Mouse (Mus musculus): Measurements from ENCODE around the gene Olfr553. TPM values are rescaled to one million over a fixed set of nuclear protein-coding genes. Genes with fewer than 3 reads are reported as not detected.

Olfr553 gene
- total RNA-seq, 1 experiment from 2014 or later = not detected

Other genes starting within 250 kb of the Olfr553 start
- gene Rrm1, start 176.5 kb downstream of the Olfr553 start, total RNA-seq (2017) = 39.1 to 107 TPM (median 51.1 TPM) in 3 replicates
- gene Olfr543, start 136.5 kb downstream of the Olfr553 start, total RNA-seq (2017) = not detected in 3 replicates
- gene Olfr544, start 129.9 kb downstream of the Olfr553 start, total RNA-seq (2017) = not detected in 3 replicates
- gene Olfr545, start 118.6 kb downstream of the Olfr553 start, total RNA-seq (2017) = not detected in 3 replicates
- gene Olfr547, start 83.5 kb downstream of the Olfr553 start, total RNA-seq (2017) = not detected in 3 replicates
- not detected in 3 replicates for gene Olfr548-ps1, start 77.3 kb downstream of the Olfr553 start, total RNA-seq (2017)
- gene Olfr549, start 68.3 kb downstream of the Olfr553 start, total RNA-seq (2017) = not detected in 3 replicates
- gene Trim21, start 52.7 kb downstream of the Olfr553 start, total RNA-seq (2017) = 35.2 to 57.9 TPM (median 45.9 TPM) in 3 replicates
- not detected in 3 replicates for gene Olfr550, start 46.8 kb downstream of the Olfr553 start, total RNA-seq (2017)
- 0.76 TPM in 1 of 3 replicates, not detected in the others for gene Olfr551, start 26.3 kb downstream of the Olfr553 start, total RNA-seq (2017)
- not detected in 3 replicates for gene Olfr552, start 20.4 kb downstream of the Olfr553 start, total RNA-seq (2017)
- not detected in 3 replicates for gene Olfr554, start 20.2 kb upstream of the Olfr553 start, total RNA-seq (2017)
- not detected in 3 replicates for gene Olfr555, start 40.6 kb upstream of the Olfr553 start, total RNA-seq (2017)
- gene Olfr556, start 46.7 kb upstream of the Olfr553 start, total RNA-seq (2017) = not detected in 3 replicates
- 4.6 to 15.2 TPM (median 9.5 TPM) in 3 replicates for gene Trim68, start 69.1 kb upstream of the Olfr553 start, total RNA-seq (2017)
- gene Olfr557, start 77.7 kb upstream of the Olfr553 start, total RNA-seq (2017) = not detected in 3 replicates
- gene Olfr558, start 84.0 kb upstream of the Olfr553 start, total RNA-seq (2017) = not detected in 3 replicates
- gene Olfr33, start 100.9 kb upstream of the Olfr553 start, total RNA-seq (2017) = not detected in 3 replicates
- gene Olfr559, start 109.3 kb upstream of the Olfr553 start, total RNA-seq (2017) = not detected in 3 replicates
- not detected in 3 replicates for gene Olfr560, start 141.1 kb upstream of the Olfr553 start, total RNA-seq (2017)
- not detected in 3 replicates for gene Olfr78, start 141.3 kb upstream of the Olfr553 start, total RNA-seq (2017)
- not detected in 3 replicates for gene Olfr561, start 153.0 kb upstream of the Olfr553 start, total RNA-seq (2017)
- gene Olfr564, start 185.3 kb upstream of the Olfr553 start, total RNA-seq (2017) = not detected in 3 replicates
- gene Olfr566, start 240.5 kb upstream of the Olfr553 start, total RNA-seq (2017) = not detected in 3 replicates

Measured in monocyte, adult 5-6 weeks (primary cell).